Comparison of ENCODE assay signal across 24 mouse cellular contexts in the genomic region with DNA sequence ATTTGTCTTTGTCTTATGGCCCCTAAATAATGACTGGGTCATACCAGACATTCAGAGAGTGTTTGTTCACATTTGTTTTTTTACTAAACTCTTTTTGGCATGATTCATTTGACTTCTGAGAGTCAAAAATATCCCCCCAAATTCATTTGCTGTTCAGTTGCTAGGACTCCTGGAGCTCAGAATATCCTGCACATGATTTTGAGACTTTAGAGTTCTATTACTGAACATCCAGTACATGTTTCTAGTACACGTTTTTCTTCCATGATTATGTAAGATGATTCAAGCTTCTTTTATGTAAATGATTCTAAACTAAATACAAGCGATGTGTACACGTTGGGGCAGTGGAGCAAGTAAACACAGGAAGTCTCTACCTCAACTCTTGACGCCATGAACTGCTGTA. TPM values are rescaled to one million over a fixed set of nuclear protein-coding genes. Genes with fewer than 3 reads are reported as not detected.
"Had no signal": no experiment of that assay in that cellular context is flagged by ENCODE, and none has a peak within 500 bp of the region (broad histone marks: within the 10 kb centered on the region; RNA-seq: fewer than 3 reads in every experiment).

No protein-coding gene starts in this region.

- DNase-seq: retina, postnatal 1 day; right cerebral cortex, adult 18-20 months; right cerebral cortex, postnatal 14 days; right cerebral cortex, postnatal 25 days; right cerebral cortex, postnatal 4 days; spleen, adult 18-20 months; thymus, adult 18-20 months; thymus, adult 2 months; thymus, postnatal 14 days; thymus, postnatal 25 days; thymus, postnatal 36 days; thymus, postnatal 4 days had no signal

RNA-seq across cellular contexts. Expression of gene AF067063, which starts 32.4 kb away (rescaled TPM):
- polyA plus RNA-seq: neural tube, embryonic 14.5 days; neural tube, embryonic 15.5 days; small intestine, adult 2 months; spleen, adult 2 months; stomach, embryonic 14.5 days; stomach, embryonic 15.5 days; stomach, embryonic 16.5 days; stomach, postnatal 0 days; thymus, adult 2 months; thymus, postnatal 0 days; urinary bladder, adult 2 months had no signal

RNA-seq across cellular contexts. Expression of gene D13Ertd608e, which starts 38.1 kb away (rescaled TPM):
- polyA plus RNA-seq: neural tube, embryonic 13.5 days; neural tube, embryonic 14.5 days; neural tube, embryonic 15.5 days; small intestine, adult 2 months; stomach, embryonic 14.5 days; stomach, embryonic 15.5 days; stomach, embryonic 16.5 days; stomach, postnatal 0 days; testis, adult 2 months; thymus, postnatal 0 days had no signal
